Mouse (Mus musculus): ENCODE data around the gene Gfer.

Gene Gfer

DNA sequence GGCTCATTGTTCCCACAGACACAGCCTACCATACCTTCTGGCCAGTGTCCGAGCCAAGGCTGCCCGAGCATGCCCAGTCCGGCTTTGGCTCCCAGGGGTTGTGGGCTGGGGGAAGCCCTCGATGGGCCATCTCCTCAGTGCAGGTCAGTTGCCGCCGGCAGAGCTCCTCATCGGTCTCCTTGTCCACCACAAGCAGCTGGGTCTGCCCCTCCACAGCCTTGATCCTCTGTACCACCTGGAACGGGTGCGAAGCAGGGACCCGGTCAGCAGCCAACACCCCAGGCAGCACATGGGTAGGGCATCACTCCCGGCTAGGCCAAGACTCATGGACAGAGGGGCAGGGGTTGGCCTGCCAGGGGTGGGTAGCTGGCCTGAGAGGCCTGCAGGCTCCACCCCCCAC, 48.5 kb downstream of the Gfer start:
- 74% methylated on average over 11 of the region's 11 CpGs for WGBS

DNA sequence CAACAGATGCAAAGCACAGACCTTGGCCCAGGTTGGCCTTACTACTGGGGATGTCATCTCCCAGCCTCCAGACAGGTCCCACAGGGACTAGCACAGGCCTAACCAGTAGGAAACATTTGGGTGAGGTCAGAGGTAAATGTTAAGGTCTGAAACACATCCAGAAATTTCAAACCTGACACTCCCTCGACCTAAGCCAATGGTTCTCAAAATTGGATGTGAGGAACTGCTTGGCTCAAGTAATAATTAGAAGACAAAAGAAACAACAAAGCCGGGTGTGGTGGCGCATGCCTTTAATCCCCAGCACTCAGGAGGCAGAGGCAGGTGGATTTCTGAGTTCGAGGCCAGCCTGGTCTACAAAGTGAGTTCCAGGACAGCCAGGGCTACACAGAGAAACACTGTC, 49.6 kb downstream of the Gfer start:
- 74% methylated on average over 4 of the region's 4 CpGs for WGBS

GRCm38 (mm10) chr17:24645916-24646315, 50.0 kb downstream of the Gfer start:
- 72% methylated on average over 3 of the region's 3 CpGs for WGBS

GRCm38 (mm10) chr17:24644875-24645721, 50.9 kb downstream of the Gfer start:
- 64% methylated on average over 9 of the region's 9 CpGs for WGBS

DNA sequence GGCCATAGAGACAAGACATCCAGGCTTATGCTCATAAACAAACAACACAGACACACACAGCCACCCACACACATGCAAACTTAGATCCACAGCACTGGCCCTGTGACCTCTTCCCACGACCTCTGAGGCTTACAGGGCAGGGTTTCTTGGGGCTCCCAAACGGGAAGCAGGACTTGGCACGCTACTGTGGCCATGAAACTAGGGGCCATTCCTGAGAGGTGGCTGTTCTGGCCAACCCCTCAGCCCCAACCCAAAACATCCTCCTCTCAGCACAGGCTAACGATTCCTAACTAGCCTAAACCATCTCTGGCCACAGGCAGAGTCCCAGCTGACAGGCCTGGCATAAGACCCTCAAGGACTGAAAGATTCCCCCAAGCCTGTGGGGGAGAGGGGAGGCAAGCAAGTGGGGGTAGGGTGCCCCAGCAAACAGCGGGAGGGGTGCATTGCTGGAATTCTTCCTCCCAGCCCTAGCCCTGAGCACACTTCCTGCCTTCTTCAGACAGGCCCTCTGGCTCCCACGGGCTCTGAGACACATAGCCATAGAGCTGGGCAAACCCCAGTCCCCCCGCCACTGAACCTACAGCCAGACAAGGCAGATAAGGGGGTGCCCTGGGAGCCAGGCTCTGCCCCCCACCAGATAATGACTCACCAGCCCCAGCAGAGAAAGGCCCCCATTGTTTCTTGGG, 51.8 kb downstream of the Gfer start:
- 57% methylated on average over 7 of the region's 7 CpGs for WGBS

Data from cerebral cortex, adult 2 months (tissue).